Mouse (Mus musculus): ENCODE data around the gene Pycr1.
A peak's percentile ranks its signal among the peaks of the same experiment; 100 is the strongest.
"Not testable (repeated sequence)": the region's sequence is repeated elsewhere in the genome, so short reads cannot be mapped to it uniquely, and the experiment has no call there.

Pycr1 gene

GRCm38 (mm10) chr11:120643601-120643987 lies at the start of gene Pycr1:
TSS of gene Pycr1 (minus strand) at chr11:120643769.
- peak; percentile 94 for DNase-seq

GRCm38 (mm10) chr11:120692471-120693011 lies 49.0 kb upstream of the Pycr1 start:
- DNase-seq = peak; percentile 36

- DNase-seq = no peak
Observed at GRCm38 (mm10) chr11:120689365-120689764, 45.8 kb upstream of the Pycr1 start.

- peak; percentile 56 for DNase-seq
Observed at GRCm38 (mm10) chr11:120686650-120687272, 43.2 kb upstream of the Pycr1 start.

- DNase-seq = peak; percentile 44
Observed at GRCm38 (mm10) chr11:120684660-120685059, 41.1 kb upstream of the Pycr1 start.

- no peak for DNase-seq
Observed at GRCm38 (mm10) chr11:120684086-120684485, 40.5 kb upstream of the Pycr1 start.

- no peak for DNase-seq
Observed at GRCm38 (mm10) chr11:120683536-120683935, 40.0 kb upstream of the Pycr1 start.

GRCm38 (mm10) chr11:120682683-120683082 lies 39.1 kb upstream of the Pycr1 start:
- no peak for DNase-seq

GRCm38 (mm10) chr11:120679909-120680308 lies 36.3 kb upstream of the Pycr1 start:
- peak; percentile 43 for DNase-seq

GRCm38 (mm10) chr11:120676951-120677350 lies 33.4 kb upstream of the Pycr1 start:
- DNase-seq = no peak

GRCm38 (mm10) chr11:120675875-120676274 lies 32.3 kb upstream of the Pycr1 start:
- not testable (repeated sequence) for DNase-seq

- no peak for DNase-seq
Observed at GRCm38 (mm10) chr11:120673594-120674122, 30.1 kb upstream of the Pycr1 start.

GRCm38 (mm10) chr11:120672687-120673593 lies 29.4 kb upstream of the Pycr1 start, which contains the start of gene Aspscr1:
TSS of gene Aspscr1 (plus strand) at chr11:120672973.
- DNase-seq = peak; percentile 96

GRCm38 (mm10) chr11:120666617-120667016 lies 23.0 kb upstream of the Pycr1 start:
- DNase-seq = no peak

GRCm38 (mm10) chr11:120665406-120665805 lies 21.8 kb upstream of the Pycr1 start:
- peak; percentile 61 for DNase-seq

GRCm38 (mm10) chr11:120663714-120664113 lies 20.1 kb upstream of the Pycr1 start:
- DNase-seq = no peak

- DNase-seq = no peak
Observed at GRCm38 (mm10) chr11:120662759-120663158, 19.2 kb upstream of the Pycr1 start.

GRCm38 (mm10) chr11:120661076-120661460 lies 17.5 kb upstream of the Pycr1 start, which contains the start of gene Notum:
TSS of gene Notum (minus strand) at chr11:120661175.
- no peak for DNase-seq

GRCm38 (mm10) chr11:120660301-120661075 lies 16.9 kb upstream of the Pycr1 start:
- peak; percentile 46 for DNase-seq

- DNase-seq = no peak
Observed at GRCm38 (mm10) chr11:120659509-120660300, 16.1 kb upstream of the Pycr1 start.

- peak; percentile 89 for DNase-seq
Observed at GRCm38 (mm10) chr11:120658876-120659410, 15.4 kb upstream of the Pycr1 start.
